Mouse (Mus musculus) heart, adult 2 months (tissue): ENCODE measurements around the gene Ins2. TPM values are rescaled to one million over a fixed set of nuclear protein-coding genes. Genes with fewer than 3 reads are reported as not detected.

Experiments used
- DNase-seq, 2 experiments: peaks; one replicate each; pipeline ENCODE4 v3.0.0; 2021
- H3K27ac ChIP-seq: fragments of 200-600 bp; 2 replicates; pipeline ENCODE4 v1.8.1; 2022
- H3K27me3 ChIP-seq: fragments of 200-500 bp; 2 replicates; pipeline ENCODE4 v1.6.1; 2012; ENCODE audit warnings: mild to moderate bottlenecking, low read length, inconsistent platforms, mixed read lengths; ENCODE audit not compliant: control insufficient read depth, insufficient read depth
- H3K36me3 ChIP-seq: fragments of 200-500 bp; 2 replicates; pipeline ENCODE4 v1.6.1; 2012; ENCODE audit warnings: low read length, inconsistent platforms; ENCODE audit not compliant: control insufficient read depth, insufficient read depth
- H3K4me1 ChIP-seq: fragments of 200-500 bp; 2 replicates; pipeline ENCODE4 v1.6.1; 2011; ENCODE audit warnings: low read length; ENCODE audit not compliant: control insufficient read depth, insufficient read depth
- H3K4me3 ChIP-seq: fragments of 200-600 bp; 2 replicates; pipeline ENCODE4 v1.8.1; 2022
- H3K79me2 ChIP-seq: fragments of 200-500 bp; replicated peaks from 2 replicates; pipeline ENCODE4 v1.6.1; 2012; ENCODE audit warnings: mild to moderate bottlenecking, inconsistent platforms, low read length, moderate library complexity, mixed read lengths; ENCODE audit not compliant: control insufficient read depth, insufficient read depth
- H3K9ac ChIP-seq: fragments of 200-500 bp; 2 replicates; pipeline ENCODE4 v1.6.1; 2012; ENCODE audit warnings: low read depth, mild to moderate bottlenecking, control low read depth, inconsistent platforms, low read length, mixed read lengths
- CTCF ChIP-seq: fragments of 200-600 bp; IDR thresholded peaks from 2 replicates; pipeline ENCODE4 v1.8.1; 2022; ENCODE audit warnings: antibody characterized with exemption, mild to moderate bottlenecking, moderate library complexity
- EP300 ChIP-seq: fragments of 200-500 bp; IDR thresholded peaks from 2 replicates; pipeline ENCODE4 v1.6.1; 2011; ENCODE audit warnings: low read depth, low read length, control low read depth; ENCODE audit not compliant: insufficient read depth
- POLR2A ChIP-seq: fragments of 200-500 bp; IDR thresholded peaks from 2 replicates; pipeline ENCODE4 v1.6.1; 2011; ENCODE audit warnings: mild to moderate bottlenecking, low read depth, low read length, control low read depth; ENCODE audit not compliant: insufficient read depth
- WGBS: fragments of 180-500 bp; shearing (Covaris S2); methylation state at CpG from one replicate; pipeline ENCODE4 v1.1.7; 2018; 5-methylcytosine and 5-hydroxymethylcytosine counted together
- intact Hi-C: fragments of 180-260 bp; cut with DNase I; formaldehyde crosslinking; loops from one replicate; pipeline ENCODE4 v1.15.1; 2025
- polyA plus RNA-seq: library from polyadenylated mRNA; depleted of rRNA; stranded (reverse); fragments of >200 nt; gene quantifications from 2 replicates; pipeline ENCODE4 v1.2.3, GENCODE M21; 2012
- total RNA-seq, 2 experiments: library from RNA; stranded (reverse); gene quantifications; 2 replicates each; pipeline ENCODE4 v1.2.3; 2021

The Ins2 gene
- total and polyA plus RNA-seq, 3 experiments: not detected

DNA sequence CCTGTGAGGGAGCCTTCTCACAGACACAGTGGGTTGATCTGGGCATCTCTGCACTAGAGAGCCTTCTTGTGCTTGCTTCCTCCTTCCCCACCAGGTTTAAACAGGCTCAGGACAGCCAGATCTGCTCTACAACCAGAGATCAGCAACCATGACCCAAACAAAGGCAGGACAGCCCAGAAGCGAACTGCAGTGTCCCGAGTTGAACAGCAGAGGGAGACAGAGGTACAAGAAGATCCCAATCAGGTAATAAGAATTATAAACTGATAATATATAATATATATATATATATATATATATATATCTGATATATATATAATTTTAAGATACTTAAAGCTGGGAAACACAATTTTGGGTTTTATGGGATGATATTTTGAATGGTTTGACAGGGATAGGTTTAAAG, 22.5 kb downstream of the Ins2 start:
- no peaks in the 10 kb centered on the region for H3K4me1 ChIP-seq
- DNase-seq: peak in 1 of 2 experiments; percentile 36
- H3K36me3 ChIP-seq: no peaks in the 10 kb centered on the region
- H3K79me2 ChIP-seq: no peaks in the 10 kb centered on the region
- intact Hi-C loops: no loop called here
- WGBS: 9% methylated on average over 2 of the region's 2 CpGs
- peak; percentile 80 for TF ChIP-seq CTCF
- no peak for TF ChIP-seq EP300
- no peak for TF ChIP-seq POLR2A
- H3K9ac ChIP-seq: no peak overlapping the region
- H3K27me3 ChIP-seq: no peaks in the 10 kb centered on the region
- no peak overlapping the region for H3K4me3 ChIP-seq
- no peak overlapping the region for H3K27ac ChIP-seq

DNA sequence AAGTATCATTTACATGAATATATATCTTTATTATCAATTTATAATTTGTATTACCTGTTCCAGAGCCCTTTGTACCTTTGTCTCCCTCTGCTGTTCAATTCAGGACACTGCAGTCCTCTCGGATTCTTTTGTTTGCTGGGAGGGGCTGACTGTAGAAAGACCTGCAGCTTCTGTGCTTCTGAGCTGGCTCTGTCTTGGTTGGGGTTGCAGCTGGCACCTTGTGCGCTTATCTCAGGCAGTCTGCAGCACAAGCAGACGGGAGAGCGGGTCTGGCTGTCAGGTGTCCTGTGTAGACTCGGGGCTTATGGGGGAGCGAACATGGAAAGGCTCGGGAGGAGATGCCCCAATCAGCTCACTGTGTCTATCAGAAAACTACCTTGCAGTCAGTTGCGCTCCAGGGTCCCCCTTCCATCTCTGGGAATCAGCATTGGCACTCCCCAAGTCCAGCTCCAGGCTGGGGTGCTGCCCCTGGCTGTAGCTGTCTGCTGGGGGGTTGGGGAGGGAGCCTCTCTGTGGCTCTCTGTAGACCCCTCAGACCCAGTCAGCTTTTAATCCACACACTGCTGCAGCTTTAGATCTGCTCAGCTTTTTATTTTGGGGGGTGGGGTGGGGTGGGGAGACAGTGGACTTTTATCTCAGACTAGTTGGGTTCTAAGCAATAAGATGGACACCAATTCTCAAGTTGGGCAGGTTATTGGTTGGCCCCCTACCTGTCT, 28.2 kb downstream of the Ins2 start:
- Histone ChIP-seq H3K36me3 (no peaks in the 10 kb centered on the region), H3K79me2 (no peaks in the 10 kb centered on the region), H3K27ac (no peak overlapping the region), H3K4me3 (no peak overlapping the region), H3K4me1 (peaks cover 1% of the 10 kb centered on the region; the same call in 1 of the 2 replicates), H3K27me3 (no peaks in the 10 kb centered on the region), H3K9ac (no peak overlapping the region)
- WGBS: 14% methylated on average over 8 of the region's 8 CpGs
- TF ChIP-seq CTCF (peak; percentile 98), EP300 (no peak), POLR2A (no peak)
- intact Hi-C loops: loop anchor here (1.0 kb wide), 1 partner anchor 105 kb away; no protein-coding TSS in a partner anchor
- peak; percentile 5 to 32 for DNase-seq

DNA sequence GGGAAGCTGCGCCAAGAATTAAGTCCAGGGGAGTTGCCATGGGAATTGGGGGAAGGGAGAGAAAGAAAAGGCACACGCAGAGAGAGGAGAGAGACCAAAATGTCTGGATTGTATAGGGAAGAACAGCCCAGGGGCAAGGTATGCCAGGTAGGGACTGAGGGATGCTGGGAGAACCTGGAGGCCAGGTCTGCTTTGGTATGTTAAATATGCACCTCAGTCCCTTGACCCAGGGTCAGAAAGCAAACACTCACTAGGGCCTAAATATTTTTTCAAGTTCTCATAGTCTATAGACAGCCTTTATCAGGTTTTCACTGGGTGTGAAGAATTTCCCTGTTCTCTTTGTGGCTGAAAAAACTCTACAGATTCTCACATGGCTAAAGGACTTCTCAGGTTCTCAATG, 36.3 kb downstream of the Ins2 start:
- no peak for DNase-seq
- H3K36me3 ChIP-seq: no peaks in the 10 kb centered on the region
- intact Hi-C loops: no loop called here
- H3K27ac ChIP-seq: no peak overlapping the region
- TF ChIP-seq EP300: no peak
- no peak for TF ChIP-seq POLR2A
- H3K9ac ChIP-seq: no peak overlapping the region
- 88% methylated on average over 2 of the region's 2 CpGs for WGBS
- no peaks in the 10 kb centered on the region for H3K27me3 ChIP-seq
- H3K4me1 ChIP-seq: no peaks in the 10 kb centered on the region
- H3K4me3 ChIP-seq: no peak overlapping the region
- H3K79me2 ChIP-seq: no peaks in the 10 kb centered on the region

DNA sequence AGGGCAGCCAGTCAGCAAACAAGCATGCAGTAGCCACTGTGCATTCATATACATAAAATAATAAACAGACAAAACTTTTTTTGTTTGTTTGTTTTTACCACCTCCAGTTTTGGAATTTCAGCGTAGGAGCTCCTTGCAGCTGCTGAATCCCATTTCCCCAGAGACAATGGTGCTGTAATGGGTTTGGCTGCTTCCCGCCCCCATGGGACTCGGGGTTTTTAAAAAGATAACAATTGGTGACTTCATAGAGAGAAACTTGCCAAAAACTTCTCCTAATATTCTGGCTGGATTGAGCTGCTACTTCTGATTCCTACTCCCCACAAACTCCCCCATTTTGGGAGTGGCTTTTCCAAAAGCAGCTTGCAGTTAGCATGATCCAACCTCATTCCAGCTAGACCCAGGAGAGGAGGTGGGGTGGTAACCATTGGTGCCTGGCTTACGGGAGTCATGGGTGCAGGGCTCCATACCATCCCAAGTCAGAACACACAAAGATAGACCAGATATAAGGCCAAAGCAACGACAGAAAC, 43.8 kb downstream of the Ins2 start:
- Histone ChIP-seq H3K4me1 (no peaks in the 10 kb centered on the region; the same call in 1 of the 2 replicates), H3K9ac (no peak overlapping the region), H3K79me2 (no peaks in the 10 kb centered on the region), H3K27me3 (no peaks in the 10 kb centered on the region), H3K4me3 (no peak overlapping the region), H3K27ac (no peak overlapping the region), H3K36me3 (no peaks in the 10 kb centered on the region)
- 45% methylated on average over 5 of the region's 5 CpGs for WGBS
- intact Hi-C loops: no loop called here
- 0 out of 2 replicates have a peak, but pooled peaks have one; percentile 27 for TF ChIP-seq EP300
- TF ChIP-seq CTCF: no peak
- peak; percentile 74 to 77 for DNase-seq

DNA sequence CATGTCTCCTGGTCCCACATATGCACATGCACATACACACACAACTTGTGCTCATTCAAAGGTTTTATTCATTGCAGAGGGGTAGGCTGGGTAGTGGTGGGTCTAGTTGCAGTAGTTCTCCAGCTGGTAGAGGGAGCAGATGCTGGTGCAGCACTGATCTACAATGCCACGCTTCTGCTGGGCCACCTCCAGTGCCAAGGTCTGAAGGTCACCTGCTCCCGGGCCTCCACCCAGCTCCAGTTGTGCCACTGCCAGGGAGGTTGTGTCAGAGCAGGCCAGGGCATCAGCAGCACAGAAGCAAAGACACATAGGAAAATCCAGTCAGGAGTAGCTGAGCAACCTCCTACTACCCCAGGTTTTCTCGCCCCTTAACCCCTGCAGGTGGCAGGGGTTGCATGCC, 64.6 kb downstream of the Ins2 start:
- no peak for TF ChIP-seq POLR2A
- no peak for TF ChIP-seq CTCF
- no peak for TF ChIP-seq EP300
- Histone ChIP-seq H3K4me1 (no peaks in the 10 kb centered on the region), H3K36me3 (no peaks in the 10 kb centered on the region), H3K9ac (no peak overlapping the region), H3K27me3 (no peaks in the 10 kb centered on the region), H3K27ac (no peak overlapping the region), H3K79me2 (no peaks in the 10 kb centered on the region), H3K4me3 (no peak overlapping the region)
- peak; percentile 63 to 71 for DNase-seq
- WGBS: 60% methylated on average over 3 of the region's 3 CpGs
- intact Hi-C loops: loop anchor here (5.0 kb wide), 3 partner anchors 141 to 361 kb away; partner anchors contain the start of gene Syt8

DNA sequence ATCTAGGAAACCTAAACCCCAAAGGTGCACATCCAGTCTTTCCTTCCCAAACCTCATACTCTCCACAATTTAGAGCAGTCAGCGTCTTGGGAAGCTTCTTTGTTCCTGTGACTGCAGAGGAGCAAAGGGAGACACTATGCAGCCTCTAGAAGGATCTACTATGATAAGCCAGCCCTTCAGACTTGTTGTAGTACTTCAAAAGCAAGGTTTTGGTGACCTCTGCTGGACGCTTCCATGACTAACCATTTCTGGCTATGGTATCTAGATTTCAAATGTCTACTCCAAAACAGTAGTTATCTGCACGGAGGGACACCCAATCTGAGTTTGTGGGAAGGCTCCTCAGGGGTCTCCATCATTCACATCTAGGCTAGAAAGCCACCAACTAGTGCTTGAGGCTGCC, 67.5 kb downstream of the Ins2 start:
- WGBS: 3% methylated on average over 3 of the region's 3 CpGs
- intact Hi-C loops: loop anchor here (5.0 kb wide), 3 partner anchors 138 to 358 kb away; partner anchors contain the start of gene Syt8
- H3K27ac ChIP-seq: no peak overlapping the region
- H3K27me3 ChIP-seq: no peaks in the 10 kb centered on the region
- H3K4me1 ChIP-seq: no peaks in the 10 kb centered on the region
- TF ChIP-seq EP300: no peak
- peak; percentile 73 for TF ChIP-seq CTCF
- no peaks in the 10 kb centered on the region for H3K36me3 ChIP-seq
- DNase-seq: no peak
- H3K9ac ChIP-seq: no peak overlapping the region
- H3K4me3 ChIP-seq: no peak overlapping the region
- no peaks in the 10 kb centered on the region for H3K79me2 ChIP-seq
